Mouse (Mus musculus) lung, adult 2 months (tissue): Measurements from ENCODE around the gene Aldh3b1.

ENCODE experiments used
- CTCF ChIP-seq: fragments of 200-500 bp; IDR thresholded peaks from 2 replicates; pipeline ENCODE4 v1.5.1; 2011; ENCODE audit warnings: mild to moderate bottlenecking, low read length, control low read depth; ENCODE audit not compliant: insufficient read depth
- POLR2A ChIP-seq: fragments of 200-500 bp; IDR thresholded peaks from 2 replicates; pipeline ENCODE4 v1.6.1; 2011; ENCODE audit warnings: low read depth, mild to moderate bottlenecking, control low read depth, low read length, borderline replicate concordance; ENCODE audit errors: extremely low read depth

GRCm38 (mm10) chr19:3889096-3889495 is 40.5 kb downstream of the Aldh3b1 start:
- TF ChIP-seq CTCF (no peak), POLR2A (no peak)
